Mouse (Mus musculus) limb, embryonic 11.5 days (tissue): ENCODE measurements at regions not wholly inside any gene's neighbourhood (a gene's known extent, or its start where the extent isn't known, plus 50 kb on each side); places are given as distances from the start of the nearest gene placed in this dataset.
A peak's percentile ranks its signal among the peaks of the same experiment; 100 is the strongest.

Source experiments
- ATAC-seq: fragments of 200-750 bp; cut with Nextera tagmentation; 2 replicates; pipeline ENCODE4 v1.8.0; 2017; ENCODE audit warnings: low read depth; ENCODE audit not compliant: insufficient number of reproducible peaks, low FRiP score, low TSS enrichment
- DNase-seq: peaks from one replicate; pipeline ENCODE4 v3.0.0-alpha.2; 2015; ENCODE audit warnings: low spot score
- H3K27ac ChIP-seq: fragments of 300-500 bp; sonication (generic); replicated peaks from 2 replicates; pipeline ENCODE4 v1.5.1; 2014; ENCODE audit warnings: low read depth, mild to moderate bottlenecking, low read length
- H3K27me3 ChIP-seq: fragments of 300-500 bp; sonication (generic); 2 replicates; pipeline ENCODE4 v1.6.1; 2014; ENCODE audit warnings: mild to moderate bottlenecking, low read length, mixed read lengths; ENCODE audit not compliant: control insufficient read depth, insufficient read depth
- H3K36me3 ChIP-seq: fragments of 300-500 bp; sonication (generic); 2 replicates; pipeline ENCODE4 v1.6.1; 2014; ENCODE audit warnings: mild to moderate bottlenecking, low read length, moderate library complexity, mixed read lengths; ENCODE audit not compliant: control insufficient read depth, insufficient read depth
- H3K4me1 ChIP-seq: fragments of 300-500 bp; sonication (generic); 2 replicates; pipeline ENCODE4 v1.6.1; 2014; ENCODE audit warnings: low read length, mixed read lengths; ENCODE audit not compliant: control insufficient read depth, insufficient read depth
- H3K4me2 ChIP-seq: fragments of 300-500 bp; sonication (generic); 2 replicates; pipeline ENCODE4 v1.6.1; 2014; ENCODE audit warnings: low read depth, mild to moderate bottlenecking, moderate library complexity; ENCODE audit not compliant: severe bottlenecking
- H3K4me3 ChIP-seq: fragments of 300-500 bp; sonication (generic); 2 replicates; pipeline ENCODE4 v1.5.1; 2014; ENCODE audit warnings: low read depth, low read length
- H3K9ac ChIP-seq: fragments of 300-500 bp; sonication (generic); 2 replicates; pipeline ENCODE4 v1.6.1; 2014; ENCODE audit warnings: mild to moderate bottlenecking, low read length
- H3K9me3 ChIP-seq: fragments of 300-500 bp; sonication (generic); 2 replicates; pipeline ENCODE4 v1.6.1; 2016; ENCODE audit warnings: low read length; ENCODE audit not compliant: control insufficient read depth
- whole genome bisulfite sequencing: fragments of 180-500 bp; shearing (Covaris S2); extraction: QIAGEN DNeasy Blood & Tissue Kit; methylation state at CpG from one replicate; pipeline ENCODE4 v1.1.7; 2014; 5-methylcytosine and 5-hydroxymethylcytosine counted together

- no peak for ATAC-seq
Measured at GRCm38 (mm10) chr3:6683679-6684078, 63.4 kb upstream of the 1700008P02Rik start.

GRCm38 (mm10) chr3:6681411-6681810 lies 61.2 kb upstream of the 1700008P02Rik start:
- no peaks in the 10 kb centered on the region for H3K9me3 ChIP-seq
- H3K9ac ChIP-seq = no peak overlapping the region
- no peaks in the 10 kb centered on the region for H3K36me3 ChIP-seq
- no peak for ATAC-seq
- H3K27me3 ChIP-seq = no peaks in the 10 kb centered on the region
- no peaks in the 10 kb centered on the region for H3K4me1 ChIP-seq
- no peak overlapping the region for H3K4me3 ChIP-seq
- 78% methylated on average over 2 of the region's 2 CpGs for WGBS
- no peak overlapping the region for H3K27ac ChIP-seq
- no peak overlapping the region for H3K4me2 ChIP-seq
- DNase-seq = no peak

More at GRCm38 (mm10) chr3:6683679-6684078, 63.4 kb upstream of the 1700008P02Rik start:
- no peaks in the 10 kb centered on the region for H3K36me3 ChIP-seq
- no peak for DNase-seq
- H3K27ac ChIP-seq = no peak overlapping the region
- H3K27me3 ChIP-seq = no peaks in the 10 kb centered on the region
- no peak overlapping the region for H3K9ac ChIP-seq
- H3K4me2 ChIP-seq = no peak overlapping the region
- no peaks in the 10 kb centered on the region for H3K4me1 ChIP-seq
- 73% methylated on average over 2 of the region's 2 CpGs for WGBS
- no peak overlapping the region for H3K4me3 ChIP-seq
- no peaks in the 10 kb centered on the region for H3K9me3 ChIP-seq

- H3K4me1 ChIP-seq = no peaks in the 10 kb centered on the region
- DNase-seq = no peak
- H3K4me2 ChIP-seq = no peak overlapping the region
- no peak for ATAC-seq
- H3K36me3 ChIP-seq = no peaks in the 10 kb centered on the region
- no peak overlapping the region for H3K9ac ChIP-seq
- no peaks in the 10 kb centered on the region for H3K9me3 ChIP-seq
- no peaks in the 10 kb centered on the region for H3K27me3 ChIP-seq
- no peak overlapping the region for H3K4me3 ChIP-seq
- WGBS = 86% methylated on average over 4 of the region's 4 CpGs
- no peak overlapping the region for H3K27ac ChIP-seq
Measured at GRCm38 (mm10) chr3:6676382-6676781, 56.1 kb upstream of the 1700008P02Rik start.

- 77% methylated on average over 3 of the region's 3 CpGs for WGBS
- Histone ChIP-seq H3K4me3 (no peak overlapping the region), H3K4me2 (no peak overlapping the region), H3K4me1 (no peaks in the 10 kb centered on the region), H3K36me3 (no peaks in the 10 kb centered on the region), H3K9me3 (no peaks in the 10 kb centered on the region), H3K9ac (no peak overlapping the region), H3K27ac (no peak overlapping the region), H3K27me3 (no peaks in the 10 kb centered on the region)
- DNase-seq (peak; percentile 27), ATAC-seq (no peak)
Measured at GRCm38 (mm10) chr3:6675354-6675753, 55.1 kb upstream of the 1700008P02Rik start.
